Mouse (Mus musculus): ENCODE measurements around the gene Fam114a1.

GRCm38 (mm10) chr5:64989940-64990339 is 20.1 kb downstream of the Fam114a1 start:
- TF ChIP-seq CTCF (IDR thresholded peaks at IDR 0.05; ENCODE audit: control insufficient read depth, insufficient read depth, insufficient replicate concordance, low read depth, low read length) (no peak), POLR2A (IDR thresholded peaks at IDR 0.05; ENCODE audit: control insufficient read depth, low read depth, low read length) (no peak)
